Mouse (Mus musculus) C2C12 (cell line): ENCODE data around the gene Fbxw4.

Experiments
- CEBPB ChIP-seq: IDR thresholded peaks from one replicate; pipeline ENCODE4 v1.6.1; 2011; ENCODE audit warnings: low read depth, mild to moderate bottlenecking, control low read depth, moderate library complexity
- CTCF ChIP-seq: IDR thresholded peaks from one replicate; pipeline ENCODE4 v1.5.1; 2011; ENCODE audit not compliant: control insufficient read depth, insufficient read depth, insufficient read length
- FOSL1 ChIP-seq: IDR thresholded peaks from one replicate; pipeline ENCODE4 v1.8.0; 2011; ENCODE audit warnings: mild to moderate bottlenecking, low read length; ENCODE audit not compliant: poor library complexity, insufficient read depth, severe bottlenecking
- MAX ChIP-seq: IDR thresholded peaks from one replicate; pipeline ENCODE4 v1.6.1; 2011; ENCODE audit warnings: mild to moderate bottlenecking, control low read depth
- USF1 ChIP-seq: IDR thresholded peaks from one replicate; pipeline ENCODE4 v1.6.1; 2011; ENCODE audit warnings: low read depth, mild to moderate bottlenecking, control low read depth, moderate library complexity

DNA sequence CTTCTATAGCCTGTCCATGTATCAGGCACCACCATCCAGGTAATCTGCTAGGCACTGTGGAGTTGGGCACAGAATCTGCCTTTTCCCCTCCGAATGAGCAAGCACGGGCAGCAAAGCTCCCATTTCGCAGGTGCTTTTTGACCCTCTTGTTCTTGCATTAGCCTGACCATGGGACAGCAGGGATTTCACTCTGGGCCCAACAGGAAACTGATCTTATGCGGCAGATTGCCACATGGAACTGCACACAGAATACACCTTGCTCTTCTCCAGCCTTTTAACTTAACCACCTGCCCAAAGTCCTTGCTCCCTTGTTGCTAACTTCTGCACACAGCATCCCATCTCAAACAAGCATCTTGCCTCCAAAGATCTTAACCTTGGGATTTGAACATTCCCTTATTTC, 26.9 kb upstream of the Fbxw4 start:
- TF ChIP-seq CTCF: no peak
- TF ChIP-seq MAX: no peak
- no peak for TF ChIP-seq FOSL1
- TF ChIP-seq USF1: no peak
- TF ChIP-seq CEBPB: no peak
